Mouse (Mus musculus): ENCODE measurements around the gene Usp54. TPM values are rescaled to one million over a fixed set of nuclear protein-coding genes. Genes with fewer than 3 reads are reported as not detected.

Usp54 gene
- polyA plus RNA-seq, 1 experiment from 2014 or later, result 12.6 TPM

- ATAC-seq (replicated peaks; ENCODE audit: insufficient number of reproducible peaks, low FRiP score, low TSS enrichment, low read depth) (no peak), DNase-seq (ENCODE audit: low spot score) (no peak)
- H3K9me3 ChIP-seq (replicated peaks; ENCODE audit: control insufficient read depth, low read length), result no peaks in the 10 kb centered on the region
- no peaks in the 10 kb centered on the region for H3K27me3 ChIP-seq (ENCODE audit: control insufficient read depth, insufficient read depth, low read length)
- no peaks in the 10 kb centered on the region for H3K4me1 ChIP-seq (ENCODE audit: control insufficient read depth, insufficient read depth, low read length)
- H3K4me3 ChIP-seq (ENCODE audit: low read depth, low read length), result no peak overlapping the region
- WGBS, result 93% methylated on average over 5 of the region's 5 CpGs
- no peak overlapping the region for H3K27ac ChIP-seq (replicated peaks; ENCODE audit: low read depth, low read length)
- H3K4me2 ChIP-seq (ENCODE audit: low read depth, low read length), result no peak overlapping the region
- H3K9ac ChIP-seq (replicated peaks; ENCODE audit: low read length), result no peak overlapping the region
- peaks cover 2% of the 10 kb centered on the region; the same call in 1 of the 2 replicates for H3K36me3 ChIP-seq (replicated peaks; ENCODE audit: control insufficient read depth, insufficient read depth, low read depth, low read length)
Measured at GRCm38 (mm10) chr14:20561897-20562296, 79.0 kb downstream of the Usp54 start.

- Histone ChIP-seq H3K36me3 (replicated peaks; ENCODE audit: control insufficient read depth, insufficient read depth, low read depth, low read length) (no peaks in the 10 kb centered on the region), H3K27ac (replicated peaks; ENCODE audit: low read depth, low read length) (no peak overlapping the region), H3K9ac (replicated peaks; ENCODE audit: low read length) (no peak overlapping the region), H3K27me3 (ENCODE audit: control insufficient read depth, insufficient read depth, low read length) (no peaks in the 10 kb centered on the region), H3K4me2 (ENCODE audit: low read depth, low read length) (no peak overlapping the region), H3K4me1 (ENCODE audit: control insufficient read depth, insufficient read depth, low read length) (no peaks in the 10 kb centered on the region), H3K4me3 (ENCODE audit: low read depth, low read length) (no peak overlapping the region), H3K9me3 (replicated peaks; ENCODE audit: control insufficient read depth, low read length) (no peaks in the 10 kb centered on the region)
- no peak for DNase-seq (ENCODE audit: low spot score)
- 93% methylated on average over 2 of the region's 2 CpGs for WGBS
- ATAC-seq (replicated peaks; ENCODE audit: insufficient number of reproducible peaks, low FRiP score, low TSS enrichment, low read depth), result no peak
Measured at GRCm38 (mm10) chr14:20550136-20550535, 90.7 kb downstream of the Usp54 start.

- DNase-seq (ENCODE audit: low spot score), result peak; percentile 95
- Histone ChIP-seq H3K9me3 (replicated peaks; ENCODE audit: control insufficient read depth, low read length) (no peaks in the 10 kb centered on the region), H3K27me3 (ENCODE audit: control insufficient read depth, insufficient read depth, low read length) (no peaks in the 10 kb centered on the region), H3K27ac (replicated peaks; ENCODE audit: low read depth, low read length) (peak within 1 kb of the TSS; percentile 99), H3K4me1 (ENCODE audit: control insufficient read depth, insufficient read depth, low read length) (no peaks in the 10 kb centered on the region), H3K4me2 (ENCODE audit: low read depth, low read length) (peak within 1 kb of the TSS; percentile 40), H3K36me3 (replicated peaks; ENCODE audit: control insufficient read depth, insufficient read depth, low read depth, low read length) (no peaks in the 10 kb centered on the region), H3K9ac (replicated peaks; ENCODE audit: low read length) (peak within 1 kb of the TSS; percentile 94), H3K4me3 (ENCODE audit: low read depth, low read length) (peak within 1 kb of the TSS; percentile 71)
- peak; percentile 91 for ATAC-seq (replicated peaks; ENCODE audit: insufficient number of reproducible peaks, low FRiP score, low TSS enrichment, low read depth)
- WGBS, result under 1% methylated on average over 29 of the region's 29 CpGs
Measured at GRCm38 (mm10) chr14:20546415-20546814, 94.4 kb downstream of the Usp54 start, which contains the start of gene Ppp3cb. Gene Ppp3cb (minus strand): TSS chr14:20546573.

- peak overlapping the region; percentile 71 for H3K4me3 ChIP-seq (ENCODE audit: low read depth, low read length)
- H3K9ac ChIP-seq (replicated peaks; ENCODE audit: low read length), result peak overlapping the region; percentile 94
- no peaks in the 10 kb centered on the region for H3K4me1 ChIP-seq (ENCODE audit: control insufficient read depth, insufficient read depth, low read length)
- H3K9me3 ChIP-seq (replicated peaks; ENCODE audit: control insufficient read depth, low read length), result no peaks in the 10 kb centered on the region
- WGBS, result 1% methylated on average over 42 of the region's 67 CpGs
- ATAC-seq (replicated peaks; ENCODE audit: insufficient number of reproducible peaks, low FRiP score, low TSS enrichment, low read depth) (peak; percentile 99), DNase-seq (ENCODE audit: low spot score) (peak; percentile 79)
- H3K27me3 ChIP-seq (ENCODE audit: control insufficient read depth, insufficient read depth, low read length), result no peaks in the 10 kb centered on the region
- peak overlapping the region; percentile 99 for H3K27ac ChIP-seq (replicated peaks; ENCODE audit: low read depth, low read length)
- no peaks in the 10 kb centered on the region for H3K36me3 ChIP-seq (replicated peaks; ENCODE audit: control insufficient read depth, insufficient read depth, low read depth, low read length)
- H3K4me2 ChIP-seq (ENCODE audit: low read depth, low read length), result peak overlapping the region; percentile 40
Measured at GRCm38 (mm10) chr14:20545529-20546331, 95.1 kb downstream of the Usp54 start.

- Histone ChIP-seq H3K36me3 (replicated peaks; ENCODE audit: control insufficient read depth, insufficient read depth, low read depth, low read length) (no peaks in the 10 kb centered on the region), H3K9me3 (replicated peaks; ENCODE audit: control insufficient read depth, low read length) (no peaks in the 10 kb centered on the region), H3K27ac (replicated peaks; ENCODE audit: low read depth, low read length) (no peak overlapping the region), H3K9ac (replicated peaks; ENCODE audit: low read length) (no peak overlapping the region), H3K4me2 (ENCODE audit: low read depth, low read length) (peak overlapping the region; percentile 40; the same call in 1 of the 2 replicates), H3K4me1 (ENCODE audit: control insufficient read depth, insufficient read depth, low read length) (no peaks in the 10 kb centered on the region), H3K27me3 (ENCODE audit: control insufficient read depth, insufficient read depth, low read length) (no peaks in the 10 kb centered on the region), H3K4me3 (ENCODE audit: low read depth, low read length) (peak overlapping the region; percentile 71)
- ATAC-seq (replicated peaks; ENCODE audit: insufficient number of reproducible peaks, low FRiP score, low TSS enrichment, low read depth), result no peak
- 77% methylated on average over 7 of the region's 7 CpGs for WGBS
- no peak for DNase-seq (ENCODE audit: low spot score)
Measured at GRCm38 (mm10) chr14:20544467-20545411, 96.1 kb downstream of the Usp54 start.

DNA sequence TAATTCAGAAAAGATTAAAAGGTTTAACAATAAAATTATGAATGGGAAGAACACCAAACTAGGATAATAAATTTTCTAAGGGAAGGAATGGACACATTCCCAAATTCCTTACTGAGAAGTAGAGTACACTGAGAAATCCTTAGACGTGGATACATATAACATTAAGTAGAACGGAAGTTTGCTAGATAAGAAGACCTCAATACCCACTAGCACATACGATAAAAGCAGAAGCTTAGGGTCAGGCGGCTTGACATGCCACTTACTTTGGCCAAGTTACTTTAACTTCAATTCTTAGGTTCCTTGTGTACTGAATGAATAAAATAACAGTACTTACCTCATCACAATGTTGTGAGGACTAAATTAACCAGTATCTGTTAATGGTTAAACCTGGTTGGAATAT, 111.2 kb downstream of the Usp54 start:
- WGBS, result 93% methylated on average over 4 of the region's 4 CpGs
- no peak overlapping the region for H3K27ac ChIP-seq (replicated peaks; ENCODE audit: low read depth, low read length)

GRCm38 (mm10) chr14:20520179-20520578, 120.7 kb downstream of the Usp54 start:
- peaks cover 3% of the 10 kb centered on the region; the same call in 1 of the 2 replicates for H3K36me3 ChIP-seq (replicated peaks; ENCODE audit: control insufficient read depth, insufficient read depth, low read depth, low read length)
- no peak for DNase-seq (ENCODE audit: low spot score)

More for the DNA sequence above, 111.2 kb downstream of the Usp54 start:
- ATAC-seq (replicated peaks; ENCODE audit: insufficient number of reproducible peaks, low FRiP score, low TSS enrichment, low read depth) (no peak), DNase-seq (ENCODE audit: low spot score) (no peak)
- Histone ChIP-seq H3K4me2 (ENCODE audit: low read depth, low read length) (no peak overlapping the region), H3K9ac (replicated peaks; ENCODE audit: low read length) (no peak overlapping the region), H3K36me3 (replicated peaks; ENCODE audit: control insufficient read depth, insufficient read depth, low read depth, low read length) (no peaks in the 10 kb centered on the region), H3K27me3 (ENCODE audit: control insufficient read depth, insufficient read depth, low read length) (no peaks in the 10 kb centered on the region), H3K4me3 (ENCODE audit: low read depth, low read length) (no peak overlapping the region), H3K4me1 (ENCODE audit: control insufficient read depth, insufficient read depth, low read length) (no peaks in the 10 kb centered on the region), H3K9me3 (replicated peaks; ENCODE audit: control insufficient read depth, low read length) (no peaks in the 10 kb centered on the region)

More at GRCm38 (mm10) chr14:20520179-20520578, 120.7 kb downstream of the Usp54 start:
- WGBS, result 98% methylated on average over 2 of the region's 2 CpGs
- Histone ChIP-seq H3K4me2 (ENCODE audit: low read depth, low read length) (no peak overlapping the region), H3K9me3 (replicated peaks; ENCODE audit: control insufficient read depth, low read length) (no peaks in the 10 kb centered on the region), H3K27me3 (ENCODE audit: control insufficient read depth, insufficient read depth, low read length) (no peaks in the 10 kb centered on the region), H3K4me3 (ENCODE audit: low read depth, low read length) (no peak overlapping the region), H3K27ac (replicated peaks; ENCODE audit: low read depth, low read length) (no peak overlapping the region), H3K4me1 (ENCODE audit: control insufficient read depth, insufficient read depth, low read length) (no peaks in the 10 kb centered on the region), H3K9ac (replicated peaks; ENCODE audit: low read length) (no peak overlapping the region)
- no peak for ATAC-seq (replicated peaks; ENCODE audit: insufficient number of reproducible peaks, low FRiP score, low TSS enrichment, low read depth)
